Mouse (Mus musculus) spleen, postnatal 4 days (tissue): ENCODE measurements around the gene Klhdc1.

Source experiments
- DNase-seq, 2 experiments: peaks; one replicate each; pipeline ENCODE4 v3.0.0; 2022; ENCODE audit warnings: low spot score in 2 of 2

The Klhdc1 gene

GRCm38 (mm10) chr12:69240876-69241275 lies at the start of gene Klhdc1:
Klhdc1 (plus strand) TSS chr12:69241176.
- no peak for DNase-seq

DNA sequence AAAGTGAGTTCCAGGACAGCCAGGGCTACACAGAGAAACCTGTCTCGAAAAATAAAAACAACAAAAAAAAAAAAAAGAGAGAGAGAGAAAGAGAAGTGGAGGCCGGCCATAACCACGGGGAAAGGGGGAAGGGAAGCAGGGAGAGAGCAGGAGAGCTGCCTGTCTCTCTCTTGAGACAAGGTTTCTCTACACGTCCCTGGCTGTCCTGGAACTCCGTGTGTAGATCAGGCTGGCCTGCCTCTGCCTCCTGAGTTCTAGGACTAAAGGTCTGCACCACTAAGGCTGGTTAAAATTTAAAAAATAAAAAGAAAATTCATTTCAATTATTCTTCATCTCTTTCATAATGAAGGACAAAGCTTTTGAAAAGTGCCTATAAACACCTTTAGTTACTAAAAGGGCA lies 49.6 kb upstream of the Klhdc1 start:
- DNase-seq, result no peak

GRCm38 (mm10) chr12:69192637-69193036 lies 48.3 kb upstream of the Klhdc1 start:
- DNase-seq, result no peak

DNA sequence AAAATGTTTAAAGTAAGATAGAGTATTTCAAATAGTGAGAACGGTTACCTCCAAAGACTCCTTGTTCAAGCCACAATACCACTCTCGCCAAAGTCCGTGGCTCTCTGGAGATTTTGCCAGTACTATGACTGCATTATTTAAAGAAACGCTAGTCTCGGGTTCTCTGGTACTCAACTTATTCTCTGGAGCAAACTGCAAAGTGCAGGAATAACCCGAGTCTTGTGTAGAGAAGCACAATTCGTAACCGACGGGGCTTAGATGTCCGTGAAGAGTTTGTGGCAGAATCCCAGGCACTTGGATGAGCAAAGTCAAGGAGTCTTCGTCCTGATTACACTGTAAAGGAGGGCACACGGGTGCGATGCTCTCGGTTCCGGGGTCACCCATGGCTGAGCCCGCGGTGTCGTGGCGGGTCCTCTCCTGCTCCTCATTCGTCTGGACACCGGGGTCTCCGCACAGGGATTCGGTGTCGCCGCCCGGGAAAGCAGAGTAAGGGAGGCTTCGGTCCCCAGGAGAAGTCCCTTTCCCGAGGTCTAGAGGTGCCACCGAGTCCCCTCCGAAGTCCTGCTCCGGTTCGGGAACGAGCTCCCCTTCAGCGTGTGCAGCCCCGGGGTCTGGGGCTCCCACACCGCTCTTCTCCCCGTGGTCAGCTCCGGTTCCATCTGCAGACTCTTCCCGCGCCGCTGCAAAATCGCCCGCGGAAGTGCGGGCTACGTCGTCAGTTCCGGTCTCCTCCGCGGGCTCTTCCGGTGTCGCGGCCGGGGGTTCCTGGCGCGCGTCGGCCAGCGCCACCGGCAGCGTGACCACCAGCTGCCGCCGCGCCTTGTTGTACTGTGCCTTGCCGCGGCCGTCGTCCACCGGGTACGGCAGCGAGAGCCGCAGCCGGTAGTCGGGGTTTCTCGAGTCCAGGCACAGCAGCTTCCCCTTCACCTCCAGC lies 44.3 kb upstream of the Klhdc1 start, which contains the start of gene Gm49383:
Gene Gm49383 (minus strand): TSS at position 661 of the 934 bp plus-strand sequence.
- DNase-seq, result peak; percentile 68 to 84

- peak; percentile 58 to 81 for DNase-seq
Observed at GRCm38 (mm10) chr12:69197378-69198163, 43.4 kb upstream of the Klhdc1 start.

DNA sequence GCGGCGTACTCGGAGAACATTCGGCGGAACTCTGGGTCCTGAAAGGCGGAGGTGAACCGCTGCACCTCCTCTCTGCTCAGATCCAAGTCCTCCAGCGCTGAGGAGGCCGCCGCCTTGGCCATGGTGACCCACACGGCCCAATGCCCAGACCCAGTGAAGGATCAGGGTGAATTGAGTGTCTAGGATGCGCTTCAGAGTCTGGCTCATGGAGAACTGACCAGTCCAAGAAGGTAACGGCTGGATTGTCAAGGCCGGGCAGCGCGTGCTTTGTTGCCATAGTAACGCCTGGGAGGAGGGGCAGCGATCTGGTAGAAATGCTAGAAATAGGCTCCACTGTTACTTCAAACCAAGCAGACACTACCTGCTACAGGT lies 42.8 kb upstream of the Klhdc1 start, which contains the start of gene Dnaaf2:
Gene Dnaaf2 (minus strand): TSS at position 266 of the 372 bp plus-strand sequence.
- DNase-seq, result peak in 1 of 2 experiments; percentile 65

- DNase-seq, result no peak
Observed at GRCm38 (mm10) chr12:69198985-69199384, 42.0 kb upstream of the Klhdc1 start.

DNA sequence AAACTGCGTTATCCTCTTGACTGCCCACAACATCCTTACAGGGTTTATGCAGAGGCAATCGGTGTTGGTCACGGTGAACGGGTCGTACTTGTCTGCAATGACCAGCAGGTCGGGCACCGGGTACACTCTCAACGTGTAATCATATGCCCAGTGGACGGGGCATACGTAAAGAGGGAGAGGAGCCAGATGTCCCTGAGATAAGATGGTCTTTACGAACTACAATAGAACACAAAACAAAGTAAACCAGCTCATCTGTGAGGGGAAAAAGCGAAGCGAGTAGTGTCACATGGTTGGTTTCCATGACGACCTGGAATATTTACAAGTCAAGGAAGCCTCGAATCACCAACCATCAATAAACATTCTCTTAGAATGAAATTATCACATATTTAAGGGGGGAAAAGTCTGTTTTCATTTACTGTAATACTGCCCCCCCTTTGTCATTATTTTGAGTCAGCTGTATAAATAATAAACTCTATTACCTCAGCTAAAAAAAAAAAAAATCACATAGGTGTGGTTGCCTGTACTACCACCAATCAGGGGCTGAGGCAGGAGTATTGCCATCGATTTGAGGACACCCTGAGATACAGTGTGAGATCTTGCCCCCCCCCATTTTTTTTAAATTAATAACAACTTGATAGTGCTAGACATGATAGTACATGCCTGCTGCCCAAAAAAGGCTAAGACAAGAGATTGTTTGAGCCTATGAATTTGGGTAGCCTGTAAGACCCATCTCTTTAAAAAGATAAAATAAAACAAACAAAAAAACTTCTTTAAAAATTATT lies 36.7 kb upstream of the Klhdc1 start, which contains the start of gene Gm49384:
Gene Gm49384 (minus strand): TSS at position 216 of the 782 bp plus-strand sequence.
- DNase-seq, result no peak

- no peak for DNase-seq
Observed at GRCm38 (mm10) chr12:69207396-69207795, 33.6 kb upstream of the Klhdc1 start.

GRCm38 (mm10) chr12:69207926-69208325 lies 33.0 kb upstream of the Klhdc1 start:
- no peak for DNase-seq

GRCm38 (mm10) chr12:69208520-69208919 lies 32.5 kb upstream of the Klhdc1 start:
- DNase-seq, result no peak

- DNase-seq, result no peak
Observed at GRCm38 (mm10) chr12:69210056-69210979, 30.7 kb upstream of the Klhdc1 start.

DNA sequence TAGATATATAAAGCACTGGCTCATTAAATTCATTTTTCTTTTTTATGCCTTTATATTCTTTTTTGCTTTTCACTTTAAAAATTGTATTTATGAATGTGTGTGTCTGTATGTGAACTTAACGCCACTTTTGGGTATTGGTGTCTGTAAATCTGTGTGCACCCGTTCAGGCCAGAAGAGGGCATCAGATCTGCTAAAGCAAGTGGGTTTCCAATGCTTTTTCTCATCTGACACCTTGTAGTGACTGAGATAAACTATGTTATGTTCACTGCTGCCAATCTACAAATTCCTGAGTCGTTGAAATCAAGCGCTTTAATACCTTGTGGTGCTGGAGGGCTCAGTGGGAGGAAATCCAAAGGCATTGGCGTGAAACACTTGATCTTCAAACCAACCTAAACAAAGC lies 29.9 kb upstream of the Klhdc1 start:
- no peak for DNase-seq

DNA sequence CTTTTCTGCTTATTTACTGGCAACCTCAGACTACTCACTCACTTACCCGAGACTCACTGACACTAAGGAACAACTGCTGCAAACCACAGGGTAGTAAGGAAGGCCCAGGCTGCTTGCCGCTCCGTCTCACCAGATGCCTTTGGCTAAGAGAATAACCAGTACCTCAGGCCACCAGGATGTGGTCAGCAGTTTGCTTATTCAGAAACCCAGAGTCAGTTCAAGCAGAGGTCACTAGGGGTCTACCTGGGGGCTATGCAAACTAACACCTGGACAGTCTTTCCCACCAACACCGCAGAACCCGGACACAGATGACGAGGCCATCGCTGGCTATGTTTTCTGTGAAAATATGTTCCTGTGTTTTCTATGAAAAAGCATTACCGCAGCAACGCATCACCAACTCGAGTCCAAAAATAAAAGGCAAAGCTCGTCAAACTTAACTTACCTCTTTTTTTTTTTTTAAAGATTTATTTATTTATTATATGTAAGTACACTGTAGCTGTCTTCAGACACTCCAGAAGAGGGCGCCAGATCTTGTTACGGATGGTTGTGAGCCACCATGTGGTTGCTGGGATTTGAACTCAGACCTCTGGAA lies 27.7 kb upstream of the Klhdc1 start:
- no peak for DNase-seq

- DNase-seq, result no peak
Observed at GRCm38 (mm10) chr12:69214393-69214792, 26.6 kb upstream of the Klhdc1 start.

DNA sequence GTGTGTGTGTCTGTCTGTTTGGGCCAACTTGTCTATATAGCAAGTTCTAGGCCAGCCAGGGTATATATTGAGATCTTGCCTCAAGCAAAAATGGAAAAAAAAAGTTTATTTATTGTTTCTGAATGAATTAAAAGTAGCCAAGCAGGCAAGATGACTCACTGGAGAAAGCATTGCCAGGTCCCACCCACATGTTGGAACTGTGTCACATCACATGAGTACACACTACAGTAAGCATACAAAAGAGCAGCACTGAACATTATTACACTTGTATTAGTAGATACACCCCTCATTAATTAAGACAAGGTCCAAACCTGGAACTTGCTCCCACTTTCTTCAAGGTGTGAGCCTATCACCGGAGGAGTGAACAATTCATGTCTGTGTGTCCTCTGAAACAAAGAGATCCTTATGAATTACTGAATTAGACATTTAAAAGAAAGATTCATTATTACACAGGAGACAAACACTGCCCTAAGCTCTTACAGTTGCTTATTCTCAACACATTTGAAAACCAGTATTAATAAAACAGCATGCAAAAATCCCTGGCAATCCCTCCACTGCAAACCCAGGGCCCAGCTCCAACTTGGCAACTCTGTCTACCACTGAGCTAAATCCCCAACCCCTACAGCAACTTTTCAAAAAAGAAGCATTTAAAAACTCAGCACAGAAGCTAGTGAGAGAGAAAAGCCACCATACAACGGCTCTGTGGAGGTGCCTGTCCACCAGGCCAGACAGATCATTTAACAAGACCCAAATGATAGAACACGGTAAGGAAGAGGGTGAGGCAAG lies 25.8 kb upstream of the Klhdc1 start:
- DNase-seq, result no peak

GRCm38 (mm10) chr12:69216587-69216986 lies 24.4 kb upstream of the Klhdc1 start:
- no peak for DNase-seq

DNA sequence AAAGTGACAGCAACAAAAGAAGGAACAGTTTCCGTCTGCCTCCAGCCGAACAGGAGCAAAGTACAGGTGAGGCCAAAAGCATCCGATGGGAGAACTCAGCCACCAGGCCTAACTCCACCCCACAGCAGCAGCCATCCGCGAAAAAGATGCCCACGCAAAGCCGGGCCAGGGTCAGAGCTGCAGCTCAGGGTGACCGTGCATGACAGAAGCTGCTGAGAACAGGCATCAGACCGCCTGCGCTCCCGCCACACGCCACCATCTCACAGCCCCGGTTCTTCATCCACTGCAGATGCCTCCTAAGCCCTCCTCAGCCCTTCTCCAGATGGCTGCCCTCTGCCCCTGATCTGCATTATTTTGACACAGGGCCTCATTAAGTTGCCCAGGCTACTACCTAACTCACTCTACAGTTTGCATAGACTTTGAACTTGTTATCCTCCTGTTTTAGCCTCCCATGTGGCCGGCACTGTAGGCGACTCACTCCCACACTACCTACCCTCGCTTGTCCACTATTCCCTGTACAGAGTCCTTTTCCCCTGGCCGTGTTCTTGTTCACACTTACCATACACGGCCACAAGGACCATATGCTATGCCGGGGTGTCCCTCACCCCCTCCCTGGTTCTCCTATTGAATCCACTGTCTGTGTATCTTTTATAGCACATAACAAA lies 20.2 kb upstream of the Klhdc1 start:
- DNase-seq, result no peak
